Mouse (Mus musculus): ENCODE data around the gene Arl5b.

Arl5b gene

GRCm38 (mm10) chr2:15049117-15049873 lies at the start of gene Arl5b:
Arl5b (plus strand) TSS chr2:15049395.
- peak; percentile 85 for DNase-seq (ENCODE audit: extremely low spot score)

- no peak for DNase-seq (ENCODE audit: extremely low spot score)
Observed at GRCm38 (mm10) chr2:15007531-15007930, 41.7 kb upstream of the Arl5b start.

GRCm38 (mm10) chr2:15008072-15008471 lies 41.1 kb upstream of the Arl5b start:
- no peak for DNase-seq (ENCODE audit: extremely low spot score)

DNA sequence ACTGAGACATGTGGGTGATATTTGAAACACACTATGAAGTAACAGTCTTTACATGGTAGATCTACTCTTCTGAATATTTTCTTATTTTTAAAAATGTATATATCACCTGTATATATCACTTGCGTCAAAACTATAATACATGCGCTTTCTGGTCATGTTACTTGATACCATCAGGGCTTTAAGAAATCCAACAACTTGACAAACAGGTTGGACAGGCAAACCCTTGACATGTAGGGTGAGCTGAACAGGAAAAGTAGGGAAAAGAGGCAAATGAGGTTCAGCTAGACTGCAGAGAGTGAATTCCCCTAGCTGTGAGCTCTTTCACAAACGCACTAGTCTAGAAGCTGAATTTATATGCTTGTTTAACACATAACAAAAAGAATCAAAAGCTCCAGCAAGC lies 22.4 kb upstream of the Arl5b start:
- no peak for DNase-seq (ENCODE audit: extremely low spot score)

GRCm38 (mm10) chr2:15027816-15028215 lies 21.4 kb upstream of the Arl5b start:
- DNase-seq (ENCODE audit: extremely low spot score) = no peak

GRCm38 (mm10) chr2:15038705-15039104 lies 10.5 kb upstream of the Arl5b start:
- DNase-seq (ENCODE audit: extremely low spot score) = no peak

- no peak for DNase-seq (ENCODE audit: extremely low spot score)
Observed at GRCm38 (mm10) chr2:15040326-15040725, 8.9 kb upstream of the Arl5b start.

DNA sequence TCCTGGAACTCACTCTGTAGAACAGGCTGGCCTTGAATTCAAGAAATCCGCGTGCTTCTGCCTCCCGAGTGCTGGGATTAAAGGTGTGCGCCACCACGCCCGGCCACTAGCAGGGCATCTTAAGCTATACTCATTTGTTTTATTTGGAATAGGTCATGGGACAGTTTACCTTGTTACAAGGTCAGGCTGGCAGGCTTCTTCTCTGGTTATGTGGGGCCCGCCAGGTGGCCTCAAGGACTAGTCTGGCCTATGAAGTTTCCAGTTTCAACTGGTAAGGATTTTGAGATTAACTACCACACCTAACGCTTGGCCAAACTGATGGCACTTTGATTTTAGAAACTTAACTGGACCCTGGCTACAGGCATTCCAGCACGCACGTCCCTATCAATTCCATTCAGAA lies 5.3 kb downstream of the Arl5b start:
- DNase-seq (ENCODE audit: extremely low spot score) = no peak

GRCm38 (mm10) chr2:15054945-15055637 lies 5.9 kb downstream of the Arl5b start, which contains the start of gene Nsun6:
Nsun6 (minus strand) TSS chr2:15055069.
- peak; percentile 99 for DNase-seq (ENCODE audit: extremely low spot score)

DNA sequence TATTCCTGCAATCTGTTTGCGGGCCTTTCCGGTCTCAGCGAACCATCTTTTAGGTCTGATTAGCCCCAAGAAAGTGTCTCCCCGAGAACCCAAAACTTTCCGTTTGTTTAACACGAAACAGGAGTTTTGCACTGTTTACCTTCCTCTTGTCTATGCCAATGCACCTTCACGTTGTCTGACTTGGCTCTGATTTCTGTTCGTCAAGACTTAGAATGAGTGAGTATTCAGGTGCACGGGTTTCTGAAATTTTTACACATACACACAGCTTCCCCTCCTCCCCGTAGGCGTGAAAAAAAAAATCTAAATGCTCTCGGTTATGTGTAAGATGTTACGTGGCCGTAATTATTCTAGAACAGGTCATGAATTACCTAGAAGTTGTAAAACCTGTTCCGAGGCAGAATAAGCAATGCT lies 6.6 kb downstream of the Arl5b start:
- DNase-seq (ENCODE audit: extremely low spot score) = no peak

GRCm38 (mm10) chr2:15058227-15058626 lies 9.0 kb downstream of the Arl5b start:
- DNase-seq (ENCODE audit: extremely low spot score) = no peak

GRCm38 (mm10) chr2:15060856-15061255 lies 11.7 kb downstream of the Arl5b start:
- DNase-seq (ENCODE audit: extremely low spot score) = no peak

DNA sequence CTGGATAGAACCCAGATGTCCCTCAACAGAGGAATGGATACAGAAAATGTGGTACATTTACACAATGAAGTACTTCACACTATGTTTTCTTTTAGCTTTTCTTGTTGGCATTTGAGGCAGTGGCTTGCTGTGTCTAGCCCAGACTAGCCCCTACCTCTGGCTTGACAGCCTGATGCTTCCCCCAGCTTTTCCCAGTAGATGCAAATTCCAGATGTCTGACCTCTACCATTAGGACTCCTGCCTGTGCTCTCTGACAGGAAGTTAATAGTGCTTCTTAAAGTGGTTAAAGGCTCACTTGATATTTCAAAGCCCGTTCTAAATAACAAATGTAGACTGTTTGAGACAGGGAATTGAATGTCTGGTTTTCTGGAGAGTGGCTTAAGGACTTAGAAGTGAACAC lies 14.6 kb downstream of the Arl5b start:
- DNase-seq (ENCODE audit: extremely low spot score) = no peak

DNA sequence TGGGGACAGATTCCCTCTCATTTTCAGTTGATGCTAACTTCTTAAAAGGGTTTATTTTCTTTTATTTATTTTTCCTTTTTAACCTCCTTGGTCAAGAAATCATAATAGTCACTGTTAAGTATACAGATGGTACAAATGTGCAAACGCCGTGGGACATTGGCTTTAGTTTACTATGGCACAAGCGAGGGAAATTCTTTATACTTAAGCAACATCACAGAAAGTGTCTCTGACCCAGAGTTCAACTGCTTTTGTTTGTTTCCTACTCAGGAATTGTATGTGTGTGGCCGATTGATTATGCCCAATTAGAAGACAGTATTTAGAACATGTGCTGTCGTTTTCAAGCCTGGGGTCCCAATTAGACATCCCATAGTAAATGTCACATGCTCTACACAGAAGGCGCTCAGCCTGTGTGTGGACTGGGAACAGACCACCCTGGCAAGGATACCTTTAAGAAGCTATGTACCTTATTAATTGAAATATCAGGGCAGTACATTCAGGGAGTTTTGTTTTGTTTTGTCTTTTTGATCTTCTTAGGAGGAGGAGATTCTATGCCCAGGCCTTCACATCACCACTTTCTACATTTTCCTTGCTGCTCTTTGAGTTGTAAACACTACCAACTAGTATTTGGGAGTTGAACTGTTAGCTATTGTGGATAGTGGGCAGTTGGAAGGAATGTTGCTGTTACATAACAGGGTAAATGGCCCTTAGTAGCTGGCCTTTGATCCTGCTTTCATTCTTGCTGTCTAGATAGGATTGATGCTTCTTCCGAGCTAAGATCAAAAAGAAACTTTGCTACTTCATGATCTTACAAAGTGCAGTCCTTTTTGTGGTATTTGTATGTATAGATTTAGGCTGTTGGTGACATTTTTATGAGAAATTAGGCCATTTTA lies 15.4 kb downstream of the Arl5b start:
- DNase-seq (ENCODE audit: extremely low spot score) = no peak

- no peak for DNase-seq (ENCODE audit: extremely low spot score)
Observed at GRCm38 (mm10) chr2:15065447-15065846, 16.3 kb downstream of the Arl5b start.

DNA sequence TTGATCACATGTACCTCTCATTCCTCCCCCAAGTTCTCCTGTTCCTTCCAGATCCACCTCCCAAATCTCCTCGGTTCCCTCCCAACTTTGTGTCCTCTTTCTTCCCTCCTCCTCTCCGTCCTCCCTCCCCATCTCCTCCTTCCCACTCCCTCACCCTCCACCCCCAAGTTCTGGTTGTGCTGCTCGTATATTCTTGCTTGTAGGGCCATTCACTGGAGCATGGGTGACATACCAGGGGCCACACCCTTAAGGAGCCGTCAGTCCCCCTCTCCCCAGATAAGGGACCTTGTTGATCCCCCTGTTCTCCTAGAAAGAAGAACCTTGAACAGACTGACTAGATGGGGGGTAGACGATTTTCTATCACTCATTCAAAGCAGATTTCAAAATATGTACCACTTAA lies 17.9 kb downstream of the Arl5b start:
- no peak for DNase-seq (ENCODE audit: extremely low spot score)

DNA sequence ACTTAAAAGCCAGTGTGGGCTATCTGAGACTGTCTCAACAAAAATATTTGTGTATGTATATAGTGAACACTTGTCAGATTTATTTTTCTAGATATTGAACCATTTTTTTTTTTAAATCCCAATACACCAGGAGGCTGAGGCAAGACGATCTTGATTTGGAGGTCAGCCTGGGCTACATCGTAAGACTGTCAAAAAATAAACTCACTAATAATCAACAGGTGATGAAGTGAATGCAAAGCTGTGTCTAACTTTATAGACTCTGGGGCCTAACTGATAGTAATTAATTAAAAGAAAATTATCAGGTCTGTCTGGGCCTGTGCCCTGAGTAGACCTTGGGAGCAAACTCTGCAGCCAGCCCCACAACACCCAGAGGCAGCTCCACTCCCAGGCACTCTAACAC lies 34.5 kb downstream of the Arl5b start:
- DNase-seq (ENCODE audit: extremely low spot score) = no peak

- no peak for DNase-seq (ENCODE audit: extremely low spot score)
Observed at GRCm38 (mm10) chr2:15087308-15087707, 38.1 kb downstream of the Arl5b start.

DNA sequence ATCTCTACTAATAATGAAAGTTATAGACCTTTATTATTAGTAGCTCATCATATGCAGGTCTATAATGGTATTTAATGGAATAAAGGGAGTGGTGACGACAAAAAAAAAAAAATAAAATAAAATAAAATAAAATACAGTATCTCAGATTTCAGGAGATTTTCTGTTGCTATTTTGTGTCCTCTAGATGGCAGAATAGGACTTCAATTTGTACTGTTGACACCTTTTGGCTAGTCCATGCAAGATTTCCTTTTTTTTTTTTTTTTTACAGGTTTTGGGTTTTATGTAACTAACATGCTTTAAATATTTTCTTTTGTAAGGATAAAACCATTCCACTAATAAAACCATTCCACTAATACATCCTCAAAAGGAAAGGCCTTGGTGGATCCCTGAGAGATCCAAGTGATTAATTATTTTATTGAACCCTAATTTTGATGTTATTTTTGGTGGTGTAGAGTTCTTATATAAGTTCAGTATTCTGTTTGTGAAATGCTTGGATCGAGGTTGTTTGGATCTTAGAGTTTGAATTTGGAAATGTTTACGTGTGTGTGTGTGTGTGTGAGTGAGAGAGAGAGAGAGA lies 47.4 kb downstream of the Arl5b start:
- DNase-seq (ENCODE audit: extremely low spot score) = no peak

- DNase-seq (ENCODE audit: extremely low spot score) = no peak
Observed at GRCm38 (mm10) chr2:15104386-15104785, 55.2 kb downstream of the Arl5b start.

- DNase-seq (ENCODE audit: extremely low spot score) = no peak
Observed at GRCm38 (mm10) chr2:15111290-15111689, 62.1 kb downstream of the Arl5b start.

All from embryo, embryonic 9.5 days (tissue).